Mouse (Mus musculus): ENCODE measurements around the gene Dscaml1.

- no peak for TF ChIP-seq CTCF (IDR thresholded peaks at IDR 0.05; ENCODE audit: extremely low read depth, insufficient read length, insufficient replicate concordance, low read depth, low read length)
- no peak for TF ChIP-seq POLR2A (IDR thresholded peaks at IDR 0.05; ENCODE audit: low read depth, low read length)
These were observed 24.6 kb upstream of the Dscaml1 start for GRCm38 (mm10) chr9:45401851-45402250.

Measured in small intestine, adult 2 months (tissue).